Mouse (Mus musculus) kidney, adult 18-20 months (tissue): ENCODE results near the gene Depdc1a.
"Not testable (repeated sequence)": the region's sequence is repeated elsewhere in the genome, so short reads cannot be mapped to it uniquely, and the experiment has no call there.

Source experiments
- DNase-seq: peaks from one replicate; pipeline ENCODE4 v3.0.0; 2021

The Depdc1a gene

DNA sequence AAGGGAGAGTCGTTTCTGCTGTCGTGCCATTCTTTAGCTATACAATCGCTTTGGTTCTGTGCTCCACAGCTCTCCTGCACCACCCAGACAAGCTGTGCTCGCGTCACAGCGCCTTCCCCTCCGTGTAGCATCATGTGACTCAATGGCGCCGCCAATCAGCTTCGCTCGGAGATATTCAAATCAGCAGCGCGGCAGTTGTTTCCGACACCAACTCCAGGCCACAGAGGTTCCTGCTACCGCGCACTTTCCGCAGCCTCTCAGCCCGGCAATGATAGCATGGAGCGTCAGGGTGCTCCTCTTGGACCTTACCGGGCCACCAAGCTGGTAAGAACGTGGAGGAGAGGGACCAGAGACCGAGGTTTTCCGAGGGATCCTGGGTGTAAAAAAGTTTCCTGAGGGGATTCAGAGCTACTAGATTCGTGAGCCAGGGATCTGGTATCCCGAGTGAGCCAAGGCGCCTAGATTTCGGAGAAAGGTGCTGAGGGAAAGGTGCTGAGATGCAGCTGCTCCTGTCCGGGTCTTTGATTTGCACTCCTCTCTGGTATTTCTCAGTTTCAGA, at the start of gene Depdc1a:
TSS of gene Depdc1a (plus strand) at position 191 of the 559 bp plus-strand sequence.
- DNase-seq, result peak; percentile 89

DNA sequence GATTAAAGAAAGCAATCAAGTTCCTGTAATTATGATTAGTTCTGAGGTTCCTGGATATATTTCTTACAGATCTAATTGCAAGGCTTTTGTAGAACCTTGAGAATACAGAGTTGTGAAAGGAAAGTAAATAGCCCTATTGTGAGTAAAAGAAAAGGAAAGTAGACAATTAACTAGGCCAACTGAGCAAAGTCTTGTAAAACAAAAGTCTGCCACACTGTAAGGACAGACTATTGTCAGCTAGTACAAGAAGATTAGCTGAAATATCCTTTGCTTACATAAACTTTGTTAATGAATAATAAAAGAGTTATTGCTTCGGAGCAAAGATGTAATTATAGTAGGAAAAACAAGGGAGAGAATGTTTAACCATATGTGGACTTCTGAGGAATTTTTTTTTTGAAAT, 25.2 kb upstream of the Depdc1a start:
- no peak for DNase-seq

DNA sequence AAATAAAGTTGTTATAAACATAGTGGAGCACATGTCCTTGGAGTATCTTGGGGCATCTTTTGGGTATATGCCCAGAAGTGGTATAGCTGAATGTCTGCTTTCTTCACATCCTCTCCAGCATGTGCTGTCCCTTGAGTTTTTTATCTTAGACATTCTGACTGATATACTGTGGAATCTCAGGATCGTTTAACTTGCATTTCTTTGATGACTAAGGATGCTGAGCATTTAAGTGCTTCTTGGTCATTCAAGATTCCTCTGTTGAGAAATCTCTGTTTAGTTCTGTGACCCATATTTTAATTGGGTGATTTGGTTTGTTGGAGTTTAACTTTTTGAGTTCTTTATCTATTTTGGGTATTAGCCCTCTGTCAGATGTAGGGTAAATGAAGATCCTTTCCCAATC, 19.8 kb upstream of the Depdc1a start:
- DNase-seq, result no peak

DNA sequence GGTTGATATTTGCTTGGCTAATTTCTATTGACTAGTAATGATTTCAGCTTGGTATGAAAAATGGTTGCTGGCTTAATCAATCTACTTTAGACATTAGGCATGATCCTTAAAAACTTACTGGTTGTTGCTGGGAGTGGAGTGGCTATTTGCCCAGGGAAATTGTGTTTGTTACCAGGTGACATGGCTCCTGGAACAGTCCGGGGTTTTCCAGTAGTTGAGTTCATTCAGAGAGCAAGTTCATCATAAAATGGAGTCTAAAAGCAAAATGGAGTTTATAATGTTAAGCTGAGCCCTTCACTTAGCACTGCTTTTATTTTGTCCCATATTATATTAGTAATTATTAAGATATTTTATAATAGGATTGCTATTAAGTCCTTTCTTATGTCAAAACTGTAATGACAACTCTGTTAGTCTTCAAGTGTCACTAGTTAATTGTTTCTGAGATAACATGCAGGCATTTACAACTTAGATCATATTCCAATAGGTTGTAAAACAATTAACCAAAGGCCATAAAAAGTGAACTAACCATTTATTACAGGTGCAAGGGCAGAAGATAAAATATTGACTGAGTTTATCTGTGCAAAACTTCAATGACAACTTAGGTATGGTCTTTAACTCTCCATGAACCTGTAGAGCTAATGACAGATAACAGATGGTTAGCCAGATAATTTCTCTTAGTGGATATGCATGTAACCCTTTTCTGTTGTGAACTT, 17.8 kb upstream of the Depdc1a start:
- no peak for DNase-seq

DNA sequence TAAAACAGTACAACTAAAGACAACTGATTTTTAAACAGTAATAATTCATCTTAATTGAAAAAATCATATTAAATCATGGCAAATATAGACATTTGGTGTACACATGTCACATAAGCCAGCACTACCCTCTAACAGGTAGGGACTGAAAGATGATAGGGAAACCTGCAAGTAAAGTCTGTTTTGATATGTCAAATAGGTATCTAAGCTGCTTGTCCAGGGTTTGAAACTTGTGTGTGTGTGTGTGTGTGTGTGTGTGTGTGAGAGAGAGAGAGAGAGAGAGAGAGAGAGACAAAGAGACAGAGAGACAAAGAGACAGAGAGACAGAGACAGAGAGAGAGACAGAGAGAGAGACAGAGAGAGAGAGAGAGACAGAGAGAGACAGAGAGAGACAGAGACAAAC, 524 bp upstream of the Depdc1a start:
- not testable (repeated sequence) for DNase-seq

DNA sequence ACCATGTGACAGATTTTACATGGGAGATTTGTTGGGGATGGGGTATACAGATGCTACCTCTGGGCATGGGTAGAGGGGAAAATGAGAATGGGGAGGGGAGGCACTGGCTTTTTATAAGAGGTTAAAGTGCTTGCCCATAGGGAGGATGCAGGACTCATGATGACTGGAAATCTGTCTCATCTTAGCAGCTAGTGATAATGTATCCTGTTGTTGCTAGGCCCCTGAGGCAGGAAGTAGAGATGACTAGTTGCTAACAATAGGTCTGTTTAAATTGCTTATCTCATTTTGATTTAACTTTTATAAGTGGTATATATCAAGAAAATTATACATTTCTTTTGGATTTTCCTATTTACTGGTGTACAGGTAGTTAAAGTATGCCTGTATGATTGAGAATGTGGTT, 13.7 kb downstream of the Depdc1a start:
- no peak for DNase-seq

DNA sequence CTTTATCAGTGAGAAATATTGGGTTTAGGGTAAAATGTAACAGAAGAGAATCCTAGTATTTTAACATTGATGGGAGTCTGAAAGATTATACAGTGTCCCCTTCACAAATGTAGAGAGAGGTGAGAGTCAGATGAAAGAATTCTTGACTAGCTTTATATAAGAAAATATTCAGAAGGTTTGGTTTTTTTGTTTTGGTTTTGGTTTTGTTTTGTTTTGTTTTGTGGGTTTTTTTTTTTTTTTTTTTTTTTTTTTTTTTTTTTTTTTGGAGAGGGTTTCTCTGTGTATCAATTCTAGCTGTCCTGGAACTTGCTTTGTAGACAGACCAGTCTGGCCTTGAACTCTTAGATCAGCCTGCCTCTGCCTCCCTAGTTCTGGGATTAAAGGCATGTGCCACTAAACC, 33.3 kb downstream of the Depdc1a start:
- DNase-seq, result no peak

DNA sequence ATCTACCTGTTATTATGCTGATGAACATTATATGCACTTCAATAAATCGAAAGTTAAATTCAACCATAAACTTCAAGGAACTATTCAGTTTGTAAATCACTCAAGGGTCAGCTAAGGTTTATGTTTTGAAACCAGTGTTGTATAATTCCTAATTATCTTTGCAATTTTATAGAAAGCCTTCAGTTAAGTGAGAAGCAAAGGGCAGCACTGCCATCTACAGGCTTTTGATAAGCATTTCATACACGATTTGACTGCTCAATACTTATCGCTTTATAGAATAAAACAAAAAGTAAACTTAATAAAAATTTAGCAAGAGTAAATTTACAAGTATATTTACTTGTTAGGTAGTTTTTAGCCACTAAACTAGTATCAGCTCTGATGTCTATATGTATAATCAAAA, 53.1 kb downstream of the Depdc1a start:
- DNase-seq, result no peak

DNA sequence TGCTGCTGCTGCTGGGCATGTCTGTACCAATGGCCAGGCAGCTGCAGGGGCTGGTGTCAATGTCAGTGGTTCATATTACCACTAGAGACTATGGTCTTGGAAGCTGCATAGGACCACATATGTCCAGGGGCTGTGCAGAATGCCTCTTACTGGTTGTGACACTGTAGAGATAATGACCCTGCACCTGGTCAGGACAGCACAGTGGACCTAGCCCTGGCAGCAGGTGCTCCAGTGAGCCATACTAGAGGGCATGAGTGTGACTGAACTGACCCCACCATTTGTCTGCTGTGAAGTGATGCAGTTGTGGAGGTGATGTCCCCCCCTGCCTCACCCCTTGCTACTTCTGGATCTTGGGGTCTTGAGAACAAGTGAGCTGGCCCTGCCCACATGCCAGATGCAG, 55.0 kb downstream of the Depdc1a start:
- DNase-seq, result no peak
